Mouse (Mus musculus): ENCODE results near the gene Gdpd3.
A peak's percentile ranks its signal among the peaks of the same experiment; 100 is the strongest.
"Not testable (repeated sequence)": the region's sequence is repeated elsewhere in the genome, so short reads cannot be mapped to it uniquely, and the experiment has no call there.

Gene Gdpd3

GRCm38 (mm10) chr7:126766201-126766600 is at the start of gene Gdpd3:
Gene Gdpd3, plus strand, starts transcription at chr7:126766334.
- peak; percentile 11 for DNase-seq

DNA sequence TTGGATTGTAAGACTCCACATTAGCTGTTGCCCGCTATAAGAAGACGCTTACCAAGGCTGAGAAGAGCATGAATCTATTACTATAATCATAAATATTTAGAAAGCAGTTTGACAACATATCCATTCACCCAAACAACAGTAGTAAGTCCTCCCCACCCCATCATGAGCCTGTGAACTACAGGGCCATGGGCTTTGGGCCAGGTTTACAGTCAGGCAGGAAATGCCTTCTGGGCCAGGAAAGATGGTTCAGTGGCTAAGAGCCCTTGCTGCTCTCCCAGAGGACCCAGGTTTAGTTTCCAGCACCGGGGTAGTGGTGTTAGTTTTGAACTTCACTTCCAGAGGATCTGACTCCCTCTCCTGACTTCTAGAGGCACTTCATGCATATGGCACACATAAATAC is 48.6 kb upstream of the Gdpd3 start:
- no peak for DNase-seq

DNA sequence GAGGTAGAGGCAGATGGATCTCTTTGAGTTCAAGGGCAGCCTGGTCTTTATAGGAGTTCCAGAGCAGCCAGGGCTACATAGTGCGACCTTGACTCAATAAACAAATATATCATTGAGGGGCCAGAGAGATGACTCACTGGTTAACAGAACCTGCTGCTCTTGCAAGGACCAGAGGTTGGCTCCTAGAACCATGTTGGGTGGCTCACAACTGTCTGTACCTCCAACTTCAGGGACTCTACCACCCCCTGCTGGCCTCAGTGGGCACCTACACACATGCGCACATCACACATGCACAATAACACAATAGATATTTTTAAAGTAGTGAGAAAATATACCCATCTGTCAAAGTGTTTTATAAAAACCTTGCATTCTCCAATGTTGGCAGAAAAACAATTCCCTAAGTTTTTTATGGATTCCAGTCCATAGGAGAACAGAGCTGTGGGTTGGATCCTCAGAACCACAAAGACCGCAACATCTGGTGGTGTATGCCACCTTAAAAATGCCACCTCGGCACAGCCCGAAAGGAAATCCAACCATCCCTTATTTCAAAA is 47.3 kb upstream of the Gdpd3 start:
- DNase-seq: no peak

DNA sequence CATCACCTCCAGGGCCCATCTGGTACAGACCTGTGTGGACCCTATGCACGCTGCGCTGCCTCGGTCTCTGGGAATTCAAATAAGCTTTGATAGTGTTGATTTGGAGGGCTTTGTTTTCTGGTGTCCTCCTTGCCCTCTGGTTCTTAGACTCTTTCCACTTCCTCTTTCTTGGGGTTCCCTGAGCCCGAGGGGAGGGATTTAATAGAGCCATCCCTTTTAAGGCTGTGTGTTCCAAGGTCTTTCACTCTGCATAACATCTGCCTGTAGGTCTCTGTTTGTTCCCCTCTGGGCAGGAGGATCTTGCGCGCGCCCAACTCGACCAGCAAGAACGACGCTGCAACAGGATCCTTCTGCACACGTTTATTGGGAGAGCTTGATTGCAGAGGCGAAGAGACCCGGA is 44.5 kb upstream of the Gdpd3 start:
- no peak for DNase-seq

DNA sequence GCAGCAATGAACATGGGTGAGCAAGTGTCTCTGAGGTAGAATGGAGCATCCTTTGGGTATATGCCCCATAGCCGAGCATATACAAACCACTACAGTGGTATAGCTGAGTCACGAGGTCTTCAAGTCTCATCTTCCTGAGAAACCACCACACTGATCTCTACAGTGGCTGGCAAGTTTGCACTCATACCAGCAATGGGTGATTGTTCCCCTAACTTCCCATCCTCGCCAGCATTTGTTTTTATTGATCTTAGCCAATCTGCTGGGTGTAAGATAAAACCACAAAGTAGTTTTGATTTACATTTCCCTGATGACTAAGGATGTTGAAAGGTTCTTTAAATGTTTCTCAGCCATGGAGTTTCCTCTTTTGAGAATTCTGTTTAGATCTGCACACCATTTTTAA is 41.1 kb upstream of the Gdpd3 start:
- DNase-seq: no peak

- DNase-seq: no peak
These were observed 40.5 kb upstream of the Gdpd3 start for GRCm38 (mm10) chr7:126725667-126726066.

GRCm38 (mm10) chr7:126730256-126730789 is 35.8 kb upstream of the Gdpd3 start:
- not testable (repeated sequence) for DNase-seq

- no peak for DNase-seq
These were observed 30.0 kb upstream of the Gdpd3 start for GRCm38 (mm10) chr7:126736122-126736521.

- DNase-seq: no peak
These were observed 26.6 kb upstream of the Gdpd3 start for GRCm38 (mm10) chr7:126739551-126739950.

- DNase-seq: no peak
These were observed 25.9 kb upstream of the Gdpd3 start for GRCm38 (mm10) chr7:126740132-126740735.

DNA sequence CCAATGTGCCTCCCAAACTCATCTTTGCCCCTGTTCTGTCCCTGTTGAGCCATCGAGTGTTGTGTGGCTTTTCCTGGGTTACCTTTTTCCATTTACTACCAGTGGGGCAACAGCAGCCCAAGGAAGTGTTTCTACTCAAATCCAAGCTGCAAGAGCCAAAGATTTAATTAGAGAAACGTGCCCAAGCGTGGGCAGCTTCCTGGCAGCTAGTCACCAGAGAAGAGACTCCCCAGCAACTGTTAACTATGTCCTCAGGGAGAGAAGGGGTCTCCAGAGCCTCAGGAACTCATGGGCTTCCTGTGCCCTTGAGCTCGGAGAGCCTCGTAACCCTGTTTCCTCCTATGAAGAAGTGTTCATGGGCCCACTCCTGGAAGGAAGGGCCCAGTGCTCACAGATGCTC is 25.2 kb upstream of the Gdpd3 start:
- no peak for DNase-seq

DNA sequence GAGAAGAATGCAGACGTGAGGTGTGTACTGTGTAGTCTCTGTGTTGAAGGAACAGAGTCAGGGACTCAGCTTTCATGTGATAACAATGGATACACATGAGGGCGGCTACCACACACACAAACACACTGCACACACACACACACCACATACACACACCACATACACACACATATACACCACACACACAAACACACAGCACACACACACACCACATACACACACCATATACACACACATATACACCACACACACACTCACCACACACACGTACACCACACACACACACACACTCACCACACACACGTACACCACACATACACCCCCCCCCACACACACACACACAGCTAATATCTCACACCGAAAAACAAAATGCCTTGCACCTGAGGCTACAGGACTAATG is 24.7 kb upstream of the Gdpd3 start:
- no peak for DNase-seq

- no peak for DNase-seq
These were observed 24.1 kb upstream of the Gdpd3 start for GRCm38 (mm10) chr7:126741964-126742482.

DNA sequence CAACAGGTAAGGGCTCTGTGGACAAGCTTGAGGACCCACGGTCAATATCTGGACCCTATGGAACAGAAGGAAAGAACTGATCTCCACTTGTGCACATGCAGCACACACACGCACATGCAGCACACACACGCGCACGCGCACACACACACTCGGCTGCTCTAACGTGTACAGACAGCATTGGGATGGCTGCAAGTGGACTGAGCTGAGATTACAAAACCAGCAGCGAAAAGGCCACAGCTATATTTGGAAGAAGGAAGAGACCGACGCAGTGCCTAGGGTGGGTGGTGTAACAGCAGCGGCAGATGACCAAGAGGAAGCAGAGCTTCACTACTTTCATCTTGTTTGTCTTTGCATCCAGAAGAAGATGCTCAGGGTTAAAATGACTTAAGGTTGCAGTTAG is 20.1 kb upstream of the Gdpd3 start:
- DNase-seq: no peak

DNA sequence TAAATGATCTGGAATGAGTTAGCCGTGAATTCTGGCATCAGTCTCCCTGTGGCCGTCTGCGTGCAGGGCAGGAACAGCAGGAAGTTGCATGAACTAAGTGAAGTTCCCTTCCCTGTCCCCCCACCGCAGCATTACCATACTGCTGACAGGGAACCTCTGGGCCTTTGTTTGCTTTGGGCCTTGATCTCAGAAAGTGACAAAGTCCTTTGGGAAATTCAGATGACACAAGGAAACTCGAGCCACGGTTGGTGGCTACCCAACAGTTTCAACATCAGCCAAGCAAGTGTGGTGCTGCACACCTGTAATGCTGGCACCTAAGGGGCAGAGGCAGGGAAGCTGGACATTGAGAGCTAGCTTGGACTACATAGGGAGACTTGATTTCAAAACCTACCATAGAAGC is 19.3 kb upstream of the Gdpd3 start:
- DNase-seq: no peak

GRCm38 (mm10) chr7:126748824-126749223 is 17.3 kb upstream of the Gdpd3 start:
- DNase-seq: no peak

DNA sequence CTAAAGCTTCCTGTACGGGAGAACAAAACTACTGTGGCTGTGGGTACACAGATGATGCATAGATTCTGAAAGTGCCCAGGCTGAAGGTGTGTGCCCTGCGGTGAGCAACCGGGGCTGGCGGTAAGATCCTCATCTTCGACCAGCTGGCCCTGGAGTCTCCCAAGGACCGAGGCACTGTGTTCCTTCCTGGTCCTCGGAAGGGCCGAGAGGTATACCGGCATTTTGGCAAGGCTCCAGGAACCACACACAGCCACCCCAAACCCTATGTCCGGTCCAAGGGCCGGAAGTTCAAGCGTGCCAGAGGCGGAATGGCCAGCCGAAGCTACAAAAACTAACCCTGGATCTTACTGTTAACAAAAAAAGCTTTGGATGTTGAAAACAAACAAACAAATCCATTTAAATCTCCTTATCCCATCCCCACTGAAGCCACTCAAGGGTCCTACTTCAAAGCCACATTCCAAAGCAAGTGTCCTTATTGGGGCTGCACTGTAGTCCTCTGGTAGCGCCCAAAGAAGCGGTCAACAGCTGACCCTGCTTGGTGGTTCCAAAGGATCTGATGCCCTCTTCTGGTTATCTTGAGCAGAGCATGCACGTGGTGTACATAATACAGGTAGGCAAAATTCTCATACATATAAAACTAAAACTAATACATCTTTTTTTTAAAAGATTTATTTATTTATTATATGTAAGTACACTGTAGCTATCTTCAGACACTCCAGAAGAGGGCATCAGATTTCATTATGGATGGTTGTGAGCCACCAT is 16.4 kb upstream of the Gdpd3 start:
- no peak for DNase-seq

DNA sequence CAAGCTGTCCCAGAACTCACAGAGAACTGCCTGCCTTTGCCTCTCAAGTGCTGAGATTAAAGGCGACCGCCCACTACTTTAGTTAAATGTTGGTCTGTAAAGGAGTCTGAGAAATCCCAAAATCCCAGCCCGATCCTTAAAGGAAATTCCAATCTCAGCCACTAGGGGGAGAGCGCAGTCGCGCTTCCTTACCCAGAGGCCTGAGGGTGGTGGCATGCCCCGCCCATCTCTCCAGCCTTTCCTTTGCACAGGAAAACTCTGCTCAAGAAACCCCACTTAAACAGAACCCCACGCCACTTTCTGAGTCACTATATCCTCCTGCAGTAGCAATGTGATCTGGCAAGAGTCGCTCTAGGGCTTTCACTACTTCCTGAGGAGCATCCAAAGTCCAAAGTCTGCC is 11.3 kb upstream of the Gdpd3 start:
- DNase-seq: peak; percentile 88

GRCm38 (mm10) chr7:126758539-126758938 is 7.6 kb upstream of the Gdpd3 start:
- no peak for DNase-seq

DNA sequence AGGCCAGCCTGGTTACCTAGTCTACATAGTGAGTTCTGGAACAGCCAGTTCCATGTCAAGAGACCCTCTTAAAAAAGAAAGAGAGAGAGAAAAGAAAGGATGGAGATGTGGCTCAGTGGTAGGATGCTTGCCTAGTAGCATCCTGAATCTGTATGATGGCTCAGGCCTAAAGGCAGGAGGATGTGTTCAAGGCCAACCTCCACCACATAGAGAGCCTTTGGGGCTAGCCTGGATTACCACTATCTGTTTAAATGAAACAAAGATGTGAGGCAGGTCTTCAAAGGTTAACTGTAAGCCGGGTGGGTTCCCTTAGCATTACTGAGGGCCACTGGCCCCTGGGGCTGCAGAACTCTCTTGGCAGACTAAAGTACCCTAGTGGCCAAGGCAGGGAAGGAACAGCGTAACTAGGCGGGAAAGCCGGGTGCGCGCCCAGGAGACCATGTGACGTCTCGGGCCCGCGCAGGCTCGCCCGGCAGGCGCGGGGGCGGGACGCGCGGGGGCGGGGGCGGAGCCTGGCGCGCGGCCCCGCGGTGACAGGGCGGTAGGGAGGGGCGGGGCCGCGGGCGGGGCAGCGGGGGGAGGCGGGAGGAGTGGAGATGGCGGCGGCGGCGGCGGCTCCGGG is 7.0 kb upstream of the Gdpd3 start, which contains the start of gene Mapk3:
Mapk3 (plus strand) TSS at position 552 of the 622 bp plus-strand sequence.
- DNase-seq: peak; percentile 93

DNA sequence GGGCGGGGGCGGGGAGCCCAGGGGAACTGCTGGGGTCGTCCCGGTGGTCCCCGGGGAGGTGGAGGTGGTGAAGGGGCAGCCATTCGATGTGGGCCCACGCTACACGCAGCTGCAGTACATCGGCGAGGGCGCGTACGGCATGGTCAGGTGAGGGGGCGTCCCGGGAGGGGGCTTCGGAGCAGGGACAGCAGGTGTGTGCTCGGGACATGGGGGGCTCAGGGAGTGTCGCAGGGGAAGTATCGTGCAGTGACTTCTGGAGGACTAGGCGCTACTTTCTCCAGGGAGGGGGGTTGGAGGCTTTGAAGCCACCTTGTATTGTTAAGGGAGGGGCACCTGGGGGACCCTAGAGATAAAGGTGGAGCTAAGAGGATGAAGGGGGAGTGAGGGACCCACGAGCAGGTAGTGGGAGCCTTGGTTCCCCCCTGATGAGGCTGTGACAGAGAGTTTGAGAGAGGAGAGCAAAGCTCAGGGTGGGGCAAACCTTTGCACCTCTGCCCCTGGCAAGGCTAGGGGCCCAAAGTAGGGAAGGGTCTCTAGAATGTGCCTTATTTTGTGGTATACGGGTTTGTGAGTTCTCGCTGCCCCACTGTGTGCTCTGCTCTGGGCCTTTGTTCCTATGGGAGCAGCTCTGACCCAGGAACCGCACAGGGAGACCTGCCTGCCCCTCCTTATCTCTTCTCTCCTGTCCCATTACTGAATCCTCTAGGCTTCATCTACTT is 6.3 kb upstream of the Gdpd3 start:
- peak; percentile 76 for DNase-seq

DNA sequence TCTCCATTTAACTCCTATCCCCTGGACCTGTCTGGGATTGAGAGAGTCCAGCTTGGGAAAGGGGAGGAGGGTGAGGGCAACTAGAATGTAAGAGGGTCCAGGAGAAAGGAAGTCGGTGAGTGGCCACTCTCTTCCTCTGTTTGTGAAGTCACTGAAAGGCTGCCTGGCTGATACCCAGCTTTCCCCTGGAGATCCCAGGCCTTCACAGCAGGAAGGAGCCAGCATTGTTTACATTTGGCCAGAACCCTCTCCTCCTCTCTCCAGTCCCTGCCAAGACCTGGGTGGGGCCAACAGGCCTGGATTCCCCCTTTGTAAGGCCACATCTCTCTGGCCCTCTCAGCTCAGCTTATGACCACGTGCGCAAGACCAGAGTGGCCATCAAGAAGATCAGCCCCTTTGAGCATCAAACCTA is 5.7 kb upstream of the Gdpd3 start:
- DNase-seq: peak; percentile 85

- no peak for DNase-seq
These were observed 5.2 kb upstream of the Gdpd3 start for GRCm38 (mm10) chr7:126760956-126761355.

Measured in cerebellum, adult 9-10 months (tissue).